Mouse (Mus musculus) cerebellum, adult 2 months (tissue): ENCODE measurements around the gene Hspg2.

Experiments
- CTCF ChIP-seq: fragments of 200-500 bp; IDR thresholded peaks from 2 replicates; pipeline ENCODE4 v1.5.1; 2011; ENCODE audit warnings: low read depth, mild to moderate bottlenecking, control low read depth, low read length, moderate library complexity, borderline replicate concordance; ENCODE audit not compliant: insufficient read depth
- POLR2A ChIP-seq: fragments of 200-500 bp; IDR thresholded peaks from 2 replicates; pipeline ENCODE4 v1.6.1; 2011; ENCODE audit warnings: low read length, control low read depth, borderline replicate concordance; ENCODE audit not compliant: insufficient read depth

GRCm38 (mm10) chr4:137448197-137448596, 20.4 kb upstream of the Hspg2 start:
- TF ChIP-seq CTCF = no peak
- no peak for TF ChIP-seq POLR2A
